Mouse (Mus musculus): ENCODE data around the gene Lmf2. TPM values are rescaled to one million over a fixed set of nuclear protein-coding genes. Genes with fewer than 3 reads are reported as not detected.
A peak's percentile ranks its signal among the peaks of the same experiment; 100 is the strongest.

Gene Lmf2
- total RNA-seq (2021): 10 to 100 TPM in 1 of 2 experiments, 1 to 10 TPM in 1; 9.9 to 13.6 TPM
- long read RNA-seq, experiment 1, transcript Lmf2-201 (14 exons, 2,906 nt): major isoform, 9 of 10 reads
- long read RNA-seq, experiment 1, partial matches to known transcripts: 0 of 10 reads
- long read RNA-seq, experiment 1, other reads (novel, unspliced or antisense): 1 of 10 reads
- long read RNA-seq, experiment 2, transcript Lmf2-201 (14 exons, 2,906 nt): major isoform, 10 of 20 reads
- long read RNA-seq, experiment 2, partial matches to known transcripts: 5 of 20 reads
- long read RNA-seq, experiment 2, other reads (novel, unspliced or antisense): 4 of 20 reads

- DNase-seq: peak; percentile 92
Observed at GRCm38 (mm10) chr15:89355241-89356187, at the start of gene Lmf2, which contains the start of gene Ncaph2. Lmf2 (minus strand) TSS chr15:89355659. Ncaph2 (plus strand) TSS chr15:89355719.

- no peak for DNase-seq
Observed at GRCm38 (mm10) chr15:89404831-89405623, 49.6 kb upstream of the Lmf2 start.

DNA sequence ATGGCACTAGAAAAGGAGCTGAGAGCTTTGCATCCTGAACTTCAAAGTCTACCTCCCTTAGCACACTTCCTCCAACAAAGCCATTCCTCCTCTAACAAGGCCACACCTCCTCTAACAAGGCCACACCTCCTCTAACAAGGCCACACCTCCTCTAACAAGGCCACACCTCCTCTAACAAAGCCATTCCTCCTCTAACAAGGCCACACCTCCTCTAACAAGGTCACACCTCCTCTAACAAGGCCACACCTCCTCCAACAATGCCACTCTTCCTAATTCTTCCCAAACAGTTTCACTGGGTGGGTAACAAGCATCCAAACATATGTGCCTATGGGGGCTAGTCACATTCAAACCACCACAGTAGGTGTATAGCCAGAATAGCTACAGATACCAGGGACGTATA lies 47.0 kb upstream of the Lmf2 start:
- DNase-seq: no peak

GRCm38 (mm10) chr15:89399716-89400115 lies 44.3 kb upstream of the Lmf2 start:
- no peak for DNase-seq

GRCm38 (mm10) chr15:89398146-89398545 lies 42.7 kb upstream of the Lmf2 start:
- DNase-seq: no peak

GRCm38 (mm10) chr15:89396883-89397282 lies 41.4 kb upstream of the Lmf2 start:
- DNase-seq: no peak

DNA sequence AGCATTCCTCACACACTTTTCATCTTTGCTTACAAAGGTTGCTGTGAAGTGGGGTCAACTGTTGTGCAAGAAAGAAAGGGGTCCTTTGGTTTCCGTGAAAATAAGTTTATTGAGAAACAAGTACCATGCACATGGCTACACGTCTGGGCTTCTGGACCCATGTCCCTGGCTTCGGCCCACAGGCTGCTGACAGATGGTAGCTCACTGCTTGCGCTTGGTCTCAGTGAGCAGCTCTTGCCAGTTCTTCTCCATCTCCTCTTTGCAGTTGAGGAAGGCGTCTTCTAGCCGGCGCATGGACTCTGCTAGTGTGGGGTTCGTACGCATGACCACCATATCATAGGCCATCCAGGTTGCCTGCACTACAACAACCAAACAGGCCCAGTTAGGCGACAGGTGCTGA lies 34.6 kb upstream of the Lmf2 start:
- no peak for DNase-seq

- no peak for DNase-seq
Observed at GRCm38 (mm10) chr15:89387127-89387526, 31.7 kb upstream of the Lmf2 start.

DNA sequence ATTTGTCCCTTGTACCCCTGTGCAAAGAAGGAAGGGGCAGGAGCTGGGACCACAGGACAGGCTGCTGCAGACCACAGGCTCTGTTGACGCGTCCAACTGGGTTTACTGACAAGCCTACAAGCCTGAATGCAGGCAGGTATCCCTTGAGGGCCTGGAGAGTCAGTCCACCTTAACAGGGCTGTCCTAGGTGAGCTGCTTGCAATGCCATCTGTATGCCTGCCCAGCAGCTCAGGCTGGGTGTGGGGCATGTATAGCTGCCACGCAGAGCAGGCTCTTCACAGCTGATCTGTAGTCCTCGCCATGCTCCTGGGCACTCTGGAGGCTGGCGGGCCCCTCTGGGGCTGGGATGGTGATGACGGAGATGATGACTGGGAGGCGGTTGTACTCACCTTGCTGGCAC lies 29.2 kb upstream of the Lmf2 start, which contains the start of gene Klhdc7b:
Gene Klhdc7b, plus strand, starts transcription at position 301 of the 400 bp plus-strand sequence.
- DNase-seq: no peak

DNA sequence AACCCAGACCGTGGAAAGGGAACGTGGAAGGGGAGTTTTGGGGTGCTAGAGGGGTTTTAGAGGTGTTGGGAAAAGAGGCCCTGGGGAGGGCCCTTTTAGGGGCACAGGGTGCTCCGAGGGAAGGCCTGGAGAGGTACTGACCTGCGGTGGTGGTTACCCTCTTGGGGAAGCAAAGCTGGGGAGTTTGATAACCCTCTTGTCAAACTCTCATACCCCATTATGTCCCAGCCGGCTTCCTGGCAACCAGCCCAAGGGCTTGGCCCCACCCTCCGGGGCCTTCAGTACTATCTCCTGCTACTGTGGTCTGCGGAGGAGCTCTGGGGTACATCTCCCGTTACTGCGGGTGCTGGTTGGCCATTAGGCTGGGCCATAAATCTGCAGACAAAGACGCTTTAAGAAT lies 24.0 kb upstream of the Lmf2 start:
- no peak for DNase-seq

DNA sequence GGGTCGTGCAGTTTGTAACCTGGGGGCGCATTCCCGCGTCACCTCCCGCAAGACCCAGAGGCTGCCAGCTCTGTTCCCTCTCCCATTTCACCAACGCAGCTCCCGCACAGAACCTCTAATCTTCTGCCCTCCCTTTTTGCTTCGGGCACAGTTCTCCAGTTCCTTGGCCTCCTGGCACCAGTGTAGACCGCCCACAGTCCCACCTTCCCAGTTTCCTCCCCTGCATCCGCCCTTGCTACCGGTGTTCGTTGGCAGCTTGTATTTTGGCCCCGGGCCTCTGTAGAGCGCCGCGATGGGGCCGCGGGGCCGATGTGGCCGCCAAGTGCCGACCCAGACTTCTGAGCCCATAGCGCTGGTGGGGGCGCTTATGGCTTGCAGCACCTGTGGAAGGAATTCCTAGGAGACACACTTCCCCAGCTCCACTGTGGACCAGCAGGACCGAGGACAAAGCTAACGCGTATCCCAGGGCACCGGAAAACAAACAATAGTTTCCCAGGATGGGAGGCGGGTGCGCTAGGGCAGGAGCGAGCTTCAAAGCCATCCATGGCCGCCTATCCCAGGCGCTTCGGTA lies 23.5 kb upstream of the Lmf2 start, which contains the start of gene Odf3b:
Gene Odf3b, minus strand, starts transcription at position 452 of the 571 bp plus-strand sequence.
- DNase-seq: no peak

- DNase-seq: no peak
Observed at GRCm38 (mm10) chr15:89377938-89378828, 22.7 kb upstream of the Lmf2 start.

DNA sequence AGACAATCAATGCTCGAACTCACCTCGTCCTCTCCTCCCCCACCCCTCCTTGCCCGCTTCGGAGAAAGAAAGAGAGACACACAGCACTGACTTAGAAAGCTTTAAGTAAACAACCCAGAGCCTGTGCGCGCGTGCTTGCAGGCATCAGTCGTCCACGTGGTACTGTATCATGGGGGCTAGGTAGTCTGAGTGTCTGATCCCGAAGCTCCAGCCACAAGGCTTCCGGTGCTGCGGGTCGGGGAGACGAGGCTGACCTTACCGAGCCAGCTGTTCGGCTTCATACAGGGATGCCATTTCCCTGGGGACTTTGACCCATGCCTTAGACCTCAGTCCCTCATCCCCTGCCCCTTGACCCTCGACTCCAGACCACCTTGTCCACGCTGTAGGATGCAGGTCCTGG lies 21.9 kb upstream of the Lmf2 start:
- no peak for DNase-seq

DNA sequence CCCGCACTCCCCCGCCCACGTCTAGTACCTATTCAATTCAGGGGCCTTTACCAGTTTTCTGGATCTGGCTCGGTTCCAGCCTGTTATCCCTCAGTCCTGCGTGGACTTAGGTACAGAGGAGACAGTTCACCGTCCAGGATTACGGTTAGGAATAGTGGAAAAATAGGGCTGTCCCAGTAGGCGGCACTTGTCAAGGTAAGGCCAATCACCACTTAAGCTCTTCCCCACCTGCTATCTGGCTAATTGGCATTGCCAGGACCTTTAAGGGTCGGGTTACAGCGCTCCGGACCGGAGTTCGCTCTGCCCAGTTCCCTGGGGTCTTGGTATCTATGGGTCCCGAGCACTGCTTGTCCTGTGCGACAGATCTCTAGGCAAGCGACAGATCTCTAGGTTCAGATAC lies 21.5 kb upstream of the Lmf2 start, which contains the start of gene Tymp:
Gene Tymp, minus strand, starts transcription at position 83 of the 400 bp plus-strand sequence.
- no peak for DNase-seq

DNA sequence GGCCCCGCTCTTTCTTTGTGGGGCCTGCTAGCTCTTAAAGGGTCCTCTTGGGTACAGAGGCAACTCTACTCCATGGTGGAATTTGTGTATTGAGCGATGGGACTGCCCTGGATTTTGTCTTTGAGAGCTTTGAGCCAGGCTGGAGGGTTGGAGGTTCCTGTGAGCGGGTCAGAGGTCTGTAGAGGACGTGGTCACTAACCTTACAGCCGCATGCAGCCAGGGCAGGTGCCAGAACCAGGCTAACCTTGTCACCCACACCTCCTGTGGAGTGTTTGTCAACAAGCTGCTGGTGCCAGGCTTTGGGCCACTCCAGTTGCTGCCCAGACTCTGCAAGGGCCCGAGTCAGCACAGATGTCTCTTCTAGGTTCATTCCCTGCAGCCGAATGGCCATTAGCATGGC lies 20.6 kb upstream of the Lmf2 start:
- no peak for DNase-seq

DNA sequence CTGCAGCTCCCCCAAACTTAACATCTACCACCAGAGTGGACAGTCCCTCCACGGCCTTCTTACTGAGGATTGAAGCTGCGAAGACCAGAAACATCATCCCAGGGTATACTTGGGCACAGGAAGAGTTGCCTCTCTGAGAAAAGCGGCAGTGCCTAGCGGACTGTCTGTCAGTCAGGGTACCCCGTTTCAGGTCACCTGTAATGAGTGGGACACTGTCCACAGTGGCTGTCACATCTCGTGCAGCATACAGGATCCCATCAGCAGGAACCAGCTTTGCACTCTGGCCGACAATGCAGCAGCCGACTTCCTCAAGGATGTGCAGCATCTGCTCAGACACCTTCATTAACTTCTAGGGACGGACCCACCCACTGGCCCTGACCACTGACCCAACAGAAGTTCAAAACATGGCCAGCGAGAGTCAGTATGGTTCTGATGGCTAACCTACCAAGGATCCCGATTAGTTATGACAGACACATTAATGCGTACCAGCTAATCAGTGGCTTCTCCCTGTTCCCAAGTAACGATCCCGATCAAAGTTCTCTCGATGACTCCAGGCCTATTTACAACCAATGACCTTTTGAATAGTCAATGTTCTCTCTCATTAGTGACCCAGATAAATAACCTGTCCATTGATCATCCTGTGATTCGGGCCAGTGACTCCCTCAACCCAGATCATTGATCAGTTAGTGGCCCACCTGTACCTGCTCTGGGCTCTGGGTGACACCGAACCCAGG lies 19.5 kb upstream of the Lmf2 start:
- no peak for DNase-seq

- DNase-seq: no peak
Observed at GRCm38 (mm10) chr15:89374340-89374739, 18.9 kb upstream of the Lmf2 start.

DNA sequence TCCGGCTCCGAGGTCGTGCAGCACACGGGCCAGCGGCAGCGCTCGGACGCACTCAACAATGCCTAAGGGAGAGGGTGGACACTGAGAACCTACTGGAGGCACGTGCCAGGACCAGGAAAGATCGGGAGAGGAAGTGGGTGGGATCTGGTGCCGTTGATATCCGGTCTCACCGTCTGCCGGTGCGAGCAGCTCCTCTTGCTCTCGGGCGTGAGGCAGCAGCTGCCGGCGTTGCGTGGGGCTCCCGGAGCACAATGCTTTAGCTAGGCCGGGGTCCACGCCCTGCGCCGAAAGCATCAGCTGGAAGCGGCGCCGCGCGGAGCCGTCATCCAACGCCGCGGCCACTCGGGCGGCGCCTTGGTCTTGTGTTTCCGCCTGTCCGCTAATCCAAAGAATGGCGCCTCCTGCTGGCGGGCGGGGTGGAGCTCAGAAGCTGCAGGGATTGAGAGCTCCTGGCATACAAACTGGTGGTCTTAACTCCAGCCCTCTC lies 18.3 kb upstream of the Lmf2 start, which contains the start of gene Sco2:
Gene Sco2, minus strand, starts transcription at position 85 of the 487 bp plus-strand sequence.
- DNase-seq: peak; percentile 84

DNA sequence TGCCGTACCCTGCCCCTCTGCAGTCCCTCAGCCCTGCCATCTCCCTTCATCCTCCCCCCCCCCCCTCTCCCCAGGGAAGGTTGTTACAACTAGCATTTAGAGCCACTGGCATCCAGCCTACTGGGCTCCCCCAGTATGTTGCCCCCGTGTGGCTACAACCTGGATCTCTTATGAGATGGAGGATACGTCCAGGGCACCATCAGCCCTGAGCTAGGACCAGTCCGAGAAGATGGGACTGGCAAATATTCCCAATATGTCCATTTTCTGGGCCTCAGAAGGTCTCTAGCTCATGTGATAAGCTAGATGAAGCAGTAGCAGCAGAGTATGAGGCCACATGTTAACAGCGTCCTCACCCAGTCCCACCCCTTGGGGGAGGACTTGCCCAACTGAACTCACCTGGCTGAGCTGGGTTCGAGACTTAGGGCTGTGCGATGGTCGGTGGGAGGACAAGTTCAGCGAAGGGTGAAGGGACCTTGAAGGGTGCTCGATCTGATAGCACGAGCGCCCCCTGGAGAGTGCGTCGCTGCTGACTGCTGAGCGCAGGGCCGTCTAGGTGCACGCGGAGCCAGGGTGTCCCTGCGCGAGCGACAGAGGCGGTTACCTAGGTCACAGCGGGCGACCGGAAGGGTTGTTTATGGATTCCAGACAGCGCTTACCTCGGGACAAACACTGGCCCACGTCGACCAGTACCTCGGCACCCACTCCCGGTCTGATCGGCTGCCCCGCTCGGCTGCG lies 17.7 kb upstream of the Lmf2 start:
- DNase-seq: peak; percentile 80
